Mouse (Mus musculus): ENCODE data around the gene Prdm15. TPM values are rescaled to one million over a fixed set of nuclear protein-coding genes. Genes with fewer than 3 reads are reported as not detected.

Prdm15 gene
- polyA plus RNA-seq, 1 experiment from 2014 or later = 10.4 TPM

GRCm38 (mm10) chr16:97763061-97763989 lies 88.3 kb downstream of the Prdm15 start, which contains the start of gene Ripk4:
Gene Ripk4 (minus strand): TSS chr16:97763787.
- Histone ChIP-seq H3K9me3 (no peaks in the 10 kb centered on the region), H3K27me3 (peaks cover 62% of the 10 kb centered on the region), H3K27ac (replicated peaks) (no peak within 1 kb of the TSS), H3K4me1 (replicated peaks) (peaks cover 12% of the 10 kb centered on the region), H3K4me2 (peak within 1 kb of the TSS; percentile 63), H3K36me3 (no peaks in the 10 kb centered on the region), H3K9ac (0 out of 2 replicates have a peak within 1 kb of the TSS, but pooled peaks have one; percentile 1), H3K4me3 (peak within 1 kb of the TSS; percentile 38)
- WGBS = 1% methylated on average over 88 of the region's 88 CpGs
- ATAC-seq (ENCODE audit: low FRiP score, low read depth) = peak; percentile 34; the same call in 1 of the 2 replicates

- 63% methylated on average over 2 of the region's 2 CpGs for WGBS
- Histone ChIP-seq H3K36me3 (no peaks in the 10 kb centered on the region), H3K4me2 (no peak overlapping the region), H3K9me3 (no peaks in the 10 kb centered on the region), H3K4me3 (no peak overlapping the region), H3K9ac (no peak overlapping the region), H3K27me3 (peaks cover 60% of the 10 kb centered on the region), H3K4me1 (replicated peaks) (peaks cover 12% of the 10 kb centered on the region), H3K27ac (replicated peaks) (no peak overlapping the region)
- no peak for ATAC-seq (ENCODE audit: low FRiP score, low read depth)
These were observed 89.9 kb downstream of the Prdm15 start for GRCm38 (mm10) chr16:97761782-97762181.

GRCm38 (mm10) chr16:97759681-97760080 lies 92.0 kb downstream of the Prdm15 start:
- H3K4me3 ChIP-seq = no peak overlapping the region
- no peak overlapping the region for H3K4me2 ChIP-seq
- peaks cover 40% of the 10 kb centered on the region for H3K27me3 ChIP-seq
- H3K36me3 ChIP-seq = no peaks in the 10 kb centered on the region
- no peak overlapping the region for H3K27ac ChIP-seq (replicated peaks)
- ATAC-seq (ENCODE audit: low FRiP score, low read depth) = no peak
- WGBS = 35% methylated on average over 3 of the region's 3 CpGs
- H3K9me3 ChIP-seq = no peaks in the 10 kb centered on the region
- H3K4me1 ChIP-seq (replicated peaks) = peaks cover 12% of the 10 kb centered on the region
- no peak overlapping the region for H3K9ac ChIP-seq

- Histone ChIP-seq H3K4me1 (replicated peaks) (peaks cover 7% of the 10 kb centered on the region), H3K4me2 (no peak overlapping the region), H3K27me3 (peaks cover 26% of the 10 kb centered on the region), H3K9me3 (no peaks in the 10 kb centered on the region), H3K36me3 (no peaks in the 10 kb centered on the region), H3K9ac (no peak overlapping the region), H3K4me3 (no peak overlapping the region), H3K27ac (replicated peaks) (no peak overlapping the region)
- 98% methylated on average over 2 of the region's 2 CpGs for WGBS
- ATAC-seq (ENCODE audit: low FRiP score, low read depth) = no peak
These were observed 93.4 kb downstream of the Prdm15 start for GRCm38 (mm10) chr16:97758288-97758687.

GRCm38 (mm10) chr16:97756460-97756859 lies 95.2 kb downstream of the Prdm15 start:
- no peak for ATAC-seq (ENCODE audit: low FRiP score, low read depth)
- Histone ChIP-seq H3K4me1 (replicated peaks) (no peaks in the 10 kb centered on the region), H3K27ac (replicated peaks) (no peak overlapping the region), H3K4me2 (no peak overlapping the region), H3K9me3 (no peaks in the 10 kb centered on the region), H3K27me3 (peaks cover 12% of the 10 kb centered on the region), H3K4me3 (no peak overlapping the region), H3K36me3 (no peaks in the 10 kb centered on the region), H3K9ac (no peak overlapping the region)
- 77% methylated on average over 2 of the region's 2 CpGs for WGBS

GRCm38 (mm10) chr16:97752316-97752941 lies 99.2 kb downstream of the Prdm15 start:
- ATAC-seq (ENCODE audit: low FRiP score, low read depth) = no peak
- WGBS = 93% methylated on average over 3 of the region's 3 CpGs
- Histone ChIP-seq H3K27ac (replicated peaks) (no peak overlapping the region), H3K36me3 (no peaks in the 10 kb centered on the region), H3K9me3 (no peaks in the 10 kb centered on the region), H3K4me3 (no peak overlapping the region), H3K4me1 (replicated peaks) (no peaks in the 10 kb centered on the region), H3K27me3 (no peaks in the 10 kb centered on the region), H3K9ac (no peak overlapping the region), H3K4me2 (no peak overlapping the region)

GRCm38 (mm10) chr16:97751884-97752283 lies 99.8 kb downstream of the Prdm15 start:
- Histone ChIP-seq H3K27ac (replicated peaks) (no peak overlapping the region), H3K9me3 (no peaks in the 10 kb centered on the region), H3K27me3 (no peaks in the 10 kb centered on the region), H3K4me1 (replicated peaks) (no peaks in the 10 kb centered on the region), H3K4me2 (no peak overlapping the region), H3K9ac (no peak overlapping the region), H3K36me3 (no peaks in the 10 kb centered on the region), H3K4me3 (no peak overlapping the region)
- WGBS = 73% methylated on average over 8 of the region's 8 CpGs
- ATAC-seq (ENCODE audit: low FRiP score, low read depth) = no peak

- WGBS = 93% methylated on average over 6 of the region's 6 CpGs
- H3K4me2 ChIP-seq = no peak overlapping the region
- no peaks in the 10 kb centered on the region for H3K27me3 ChIP-seq
- H3K4me3 ChIP-seq = no peak overlapping the region
- H3K36me3 ChIP-seq = no peaks in the 10 kb centered on the region
- H3K27ac ChIP-seq (replicated peaks) = no peak overlapping the region
- no peak for ATAC-seq (ENCODE audit: low FRiP score, low read depth)
- H3K9ac ChIP-seq = no peak overlapping the region
- H3K9me3 ChIP-seq = no peaks in the 10 kb centered on the region
- H3K4me1 ChIP-seq (replicated peaks) = no peaks in the 10 kb centered on the region
These were observed 103.2 kb downstream of the Prdm15 start for GRCm38 (mm10) chr16:97748421-97748820.

Small RNA genes within 50 kb of the gene (microRNA-seq; reads per million reads assigned to microRNA genes)
- not detected for gene Mir6964

Other genes starting within 250 kb of the Prdm15 start
- 0.13 TPM in 1 of 2 replicates, not detected in the other for gene Tmprss2, start 240.7 kb downstream of the Prdm15 start, polyA plus RNA-seq (2015; fragmentation: Nextera tagmentation; extraction: Ambion mirVana)
- gene Ripk4, start 88.1 kb downstream of the Prdm15 start, polyA plus RNA-seq (2015; fragmentation: Nextera tagmentation; extraction: Ambion mirVana) = 0.39 and 0.57 TPM in 2 replicates
- gene C2cd2, start 110.7 kb upstream of the Prdm15 start, polyA plus RNA-seq (2015; fragmentation: Nextera tagmentation; extraction: Ambion mirVana) = 16.7 and 19.6 TPM in 2 replicates
- 10.0 and 12.7 TPM in 2 replicates for gene Zbtb21, start 110.8 kb upstream of the Prdm15 start, polyA plus RNA-seq (2015; fragmentation: Nextera tagmentation; extraction: Ambion mirVana)
- 17.8 and 21.2 TPM in 2 replicates for gene B230307C23Rik, start 145.5 kb upstream of the Prdm15 start, polyA plus RNA-seq (2015; fragmentation: Nextera tagmentation; extraction: Ambion mirVana)
- gene A630089N07Rik, start 230.6 kb upstream of the Prdm15 start, polyA plus RNA-seq (2015; fragmentation: Nextera tagmentation; extraction: Ambion mirVana) = 12.0 and 13.6 TPM in 2 replicates